ENCODE assay signal across 22 mouse cellular contexts in the genomic region with DNA sequence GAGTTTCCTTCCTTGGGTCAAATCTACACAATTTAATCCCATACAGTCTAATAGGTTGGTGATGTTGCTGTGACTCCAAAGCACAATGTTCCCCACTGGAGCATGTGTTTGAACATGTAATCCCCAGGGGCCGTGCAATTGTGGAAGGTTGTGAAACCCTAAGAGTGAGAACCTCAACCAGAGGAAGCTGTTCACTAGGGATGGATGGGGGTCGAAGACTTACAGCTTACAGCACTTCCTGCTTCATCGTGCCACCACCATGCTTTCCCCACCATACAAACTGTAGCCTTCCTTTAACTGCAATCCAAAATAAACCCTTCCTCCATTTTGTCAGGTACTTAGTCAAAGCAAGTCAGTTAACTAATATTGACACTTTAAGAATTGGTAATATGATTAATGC.
DNase-seq lines count a peak whose midpoint lies in the region; ATAC-seq and TF ChIP-seq lines count a peak whose summit lies in the region.
"Had no signal": no experiment of that assay in that cellular context is flagged by ENCODE, and none has a peak within 500 bp of the region (broad histone marks: within the 10 kb centered on the region; RNA-seq: fewer than 3 reads in every experiment).

No protein-coding gene starts in this region.

- peaks cover 16% of the 10 kb centered on the region; the same call in 1 of the 2 replicates for H3K4me1 ChIP-seq in liver, postnatal 0 days (ENCODE audit: insufficient read depth)
- no peaks in the 10 kb centered on the region for H3K4me1 ChIP-seq in forebrain, embryonic 11.5 days (replicated peaks; ENCODE audit: control insufficient read depth, insufficient read depth, low read length)
- H3K4me1 ChIP-seq: embryonic facial prominence, embryonic 15.5 days; forebrain, embryonic 10.5 days; forebrain, embryonic 13.5 days had no signal

- no peak overlapping the region for H3K27ac ChIP-seq in liver, postnatal 0 days (ENCODE audit: low read depth)
- H3K27ac ChIP-seq in forebrain, embryonic 11.5 days (ENCODE audit: low read depth, low read length): no peak overlapping the region
- H3K27ac ChIP-seq: embryonic facial prominence, embryonic 13.5 days; embryonic facial prominence, embryonic 15.5 days; forebrain, embryonic 10.5 days; forebrain, embryonic 13.5 days; forebrain, embryonic 15.5 days had no signal

- WGBS in liver, postnatal 0 days (ENCODE audit: insufficient replicate concordance): 35% methylated on average over 3 of the region's 3 CpGs
- WGBS in forebrain, embryonic 11.5 days: 91% methylated on average over 3 of the region's 3 CpGs

- no peak overlapping the region for H3K4me2 ChIP-seq in liver, postnatal 0 days (ENCODE audit: low read depth, low read length)
- no peak overlapping the region for H3K4me2 ChIP-seq in forebrain, embryonic 11.5 days (ENCODE audit: low read depth, low read length, severe bottlenecking)
- H3K4me2 ChIP-seq: embryonic facial prominence, embryonic 13.5 days; embryonic facial prominence, embryonic 15.5 days; forebrain, embryonic 13.5 days; forebrain, embryonic 15.5 days had no signal

- H3K9me3 ChIP-seq in liver, postnatal 0 days (ENCODE audit: low read length): no peaks in the 10 kb centered on the region
- H3K9me3 ChIP-seq in forebrain, embryonic 11.5 days (ENCODE audit: control insufficient read depth, low read length): no peaks in the 10 kb centered on the region
- H3K9me3 ChIP-seq: embryonic facial prominence, embryonic 13.5 days; embryonic facial prominence, embryonic 15.5 days; forebrain, embryonic 10.5 days; forebrain, embryonic 13.5 days; forebrain, embryonic 15.5 days; G1E had no signal

- no peak for TF ChIP-seq CTCF in liver, postnatal 0 days (IDR thresholded peaks at IDR 0.05; ENCODE audit: low read depth)

- H3K4me3 ChIP-seq in liver, postnatal 0 days (ENCODE audit: low read depth, low read length): no peak overlapping the region
- no peak overlapping the region for H3K4me3 ChIP-seq in forebrain, embryonic 11.5 days (ENCODE audit: low read depth, low read length)
- H3K4me3 ChIP-seq: embryonic facial prominence, embryonic 13.5 days; embryonic facial prominence, embryonic 15.5 days; erythroblast, embryonic 14.5 days; forebrain, embryonic 10.5 days; forebrain, embryonic 13.5 days; forebrain, embryonic 15.5 days had no signal

- no peaks in the 10 kb centered on the region for H3K27me3 ChIP-seq in liver, postnatal 0 days (ENCODE audit: insufficient read depth, low read length)
- no peaks in the 10 kb centered on the region for H3K27me3 ChIP-seq in forebrain, embryonic 11.5 days (ENCODE audit: control insufficient read depth, insufficient read depth, low read length)
- H3K27me3 ChIP-seq: embryonic facial prominence, embryonic 13.5 days; embryonic facial prominence, embryonic 15.5 days; forebrain, embryonic 13.5 days; forebrain, embryonic 15.5 days had no signal

- TF ChIP-seq EP300 in liver, postnatal 0 days (IDR thresholded peaks at IDR 0.05; ENCODE audit: low read depth): no peak

- ATAC-seq in granulocyte monocyte progenitor cell, adult 5-6 weeks (replicated peaks; ENCODE audit: poor library complexity, severe bottlenecking): peak; percentile 88
- ATAC-seq in liver, postnatal 0 days: no peak
- ATAC-seq in forebrain, embryonic 11.5 days (replicated peaks; ENCODE audit: low FRiP score): no peak
- ATAC-seq: forebrain, embryonic 13.5 days; forebrain, embryonic 15.5 days; forebrain, postnatal 0 days had no signal

- DNase-seq in adrenal gland, postnatal 10 days: peak; percentile 18
- DNase-seq in adrenal gland, adult 2 months: no peak
- DNase-seq in 416B (ENCODE audit: low read depth): peak; percentile 51
- no peak for DNase-seq in liver, postnatal 0 days
- DNase-seq in forebrain, embryonic 11.5 days (ENCODE audit: low spot score): no peak
- DNase-seq: adrenal gland, postnatal 25 days; cerebellum, adult 11 months; cerebellum, adult 18-20 months; cerebellum, adult 8-10 months; cerebellum, adult 9-11 months; cerebellum, postnatal 14 days; cerebellum, postnatal 36 days; embryo, embryonic 11 days; forebrain, postnatal 0 days had no signal

- H3K9ac ChIP-seq in liver, postnatal 0 days (replicated peaks): no peak overlapping the region
- no peak overlapping the region for H3K9ac ChIP-seq in forebrain, embryonic 11.5 days (ENCODE audit: low read length)
- H3K9ac ChIP-seq: embryonic facial prominence, embryonic 13.5 days; embryonic facial prominence, embryonic 15.5 days; forebrain, embryonic 13.5 days; forebrain, embryonic 15.5 days; forebrain, postnatal 0 days had no signal

- 0 out of 2 replicates have a peak, but pooled peaks cover 2% of the 10 kb centered on the region for H3K36me3 ChIP-seq in liver, postnatal 0 days (replicated peaks; ENCODE audit: insufficient read depth, low read length)
- no peaks in the 10 kb centered on the region for H3K36me3 ChIP-seq in forebrain, embryonic 11.5 days (ENCODE audit: control insufficient read depth, insufficient read depth, low read length)
- H3K36me3 ChIP-seq: embryonic facial prominence, embryonic 13.5 days; embryonic facial prominence, embryonic 15.5 days; forebrain, embryonic 15.5 days had no signal

Comparison
In these comparisons a context has a peak if more than half of its experiments do, and no peak if none do; other contexts are left out.
1. DNase-seq: peak in adrenal gland, postnatal 10 days (single experiment) and 416B (single experiment); none in adrenal gland, adult 2 months (single experiment), liver, postnatal 0 days (single experiment) and forebrain, embryonic 11.5 days (single experiment).